Mouse (Mus musculus) E14TG2a.4 (cell line): Measurements from ENCODE around the gene Mecr.

ENCODE experiments used
- CTCF ChIP-seq: conservative IDR thresholded peaks from 2 replicates; pipeline ENCODE4 v1.5.1; 2014; ENCODE audit warnings: low read length
- NANOG ChIP-seq: IDR thresholded peaks from 2 replicates; pipeline ENCODE4 v1.6.1; 2014; ENCODE audit warnings: borderline replicate concordance, low read length, mixed read lengths
- POU5F1 ChIP-seq: IDR thresholded peaks from 2 replicates; pipeline ENCODE4 v1.6.1; 2014; ENCODE audit warnings: low read length, borderline replicate concordance

GRCm38 (mm10) chr4:131812458-131812857 is 30.8 kb upstream of the Mecr start:
- TF ChIP-seq CTCF (no peak), POU5F1 (no peak), NANOG (no peak)
